Mouse (Mus musculus) embryo, embryonic 10.5 days (tissue): Measurements from ENCODE around the gene Myo10.

Source experiments
- DNase-seq: peaks from one replicate; pipeline ENCODE4 v3.0.0-alpha.2; 2015; ENCODE audit warnings: low spot score

Myo10 gene

DNA sequence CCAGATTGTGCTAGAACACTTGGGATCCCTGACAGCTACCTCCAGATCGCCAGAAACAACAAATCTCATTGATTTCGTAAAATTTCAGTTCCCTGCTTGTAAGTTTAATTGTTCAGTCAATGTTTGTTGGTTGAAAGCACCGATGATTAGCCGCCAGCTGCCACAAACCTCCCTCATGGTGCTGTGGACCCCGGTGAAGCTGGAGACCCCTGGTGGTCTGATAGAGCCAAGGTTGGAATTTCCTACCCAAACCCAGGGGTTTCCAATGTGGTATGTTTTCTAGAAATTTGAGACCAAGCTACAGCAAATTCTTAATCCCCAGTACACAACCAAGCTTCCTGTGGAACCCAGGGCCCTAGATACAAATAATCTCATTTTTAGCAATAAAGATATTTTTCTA is 179.4 kb downstream of the Myo10 start:
- no peak for DNase-seq

DNA sequence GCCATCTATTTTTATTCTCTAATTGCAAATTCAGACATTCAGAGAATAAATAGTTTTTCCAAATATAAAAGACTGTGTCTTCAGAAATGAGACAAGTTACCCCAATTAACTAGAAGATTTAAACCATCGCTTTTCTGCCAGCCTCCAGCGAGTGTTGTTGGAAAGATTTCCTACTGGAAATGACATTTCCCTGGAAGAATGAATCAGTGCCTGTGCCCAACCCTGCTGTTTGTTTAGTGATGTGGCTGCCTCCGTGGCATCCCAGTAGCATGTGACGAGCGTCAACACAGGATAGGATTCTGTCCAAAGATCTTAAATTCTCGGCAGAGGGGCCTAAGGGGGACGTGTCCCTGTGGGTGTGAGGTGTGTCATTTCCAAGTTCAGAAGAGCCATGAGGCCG is 179.9 kb downstream of the Myo10 start:
- no peak for DNase-seq

DNA sequence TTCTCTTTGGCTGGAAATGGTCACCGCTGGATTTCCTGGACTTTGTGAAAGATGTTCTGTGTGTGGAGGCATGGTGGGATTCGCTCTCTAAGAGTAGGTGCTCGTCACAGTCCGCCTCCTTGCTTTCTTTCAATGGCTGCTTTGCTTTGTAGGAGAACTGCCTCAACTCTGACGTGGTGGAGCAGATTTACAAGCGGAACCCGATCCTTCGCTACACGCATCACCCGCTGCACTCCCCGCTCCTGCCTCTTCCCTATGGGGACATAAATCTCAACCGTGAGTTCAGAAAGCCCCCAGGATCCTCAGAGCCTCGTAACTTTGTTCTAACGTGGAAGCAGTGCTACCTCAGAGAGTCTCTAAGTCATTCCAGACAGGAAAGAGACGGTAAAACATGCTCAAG is 180.8 kb downstream of the Myo10 start:
- DNase-seq: peak; percentile 27

DNA sequence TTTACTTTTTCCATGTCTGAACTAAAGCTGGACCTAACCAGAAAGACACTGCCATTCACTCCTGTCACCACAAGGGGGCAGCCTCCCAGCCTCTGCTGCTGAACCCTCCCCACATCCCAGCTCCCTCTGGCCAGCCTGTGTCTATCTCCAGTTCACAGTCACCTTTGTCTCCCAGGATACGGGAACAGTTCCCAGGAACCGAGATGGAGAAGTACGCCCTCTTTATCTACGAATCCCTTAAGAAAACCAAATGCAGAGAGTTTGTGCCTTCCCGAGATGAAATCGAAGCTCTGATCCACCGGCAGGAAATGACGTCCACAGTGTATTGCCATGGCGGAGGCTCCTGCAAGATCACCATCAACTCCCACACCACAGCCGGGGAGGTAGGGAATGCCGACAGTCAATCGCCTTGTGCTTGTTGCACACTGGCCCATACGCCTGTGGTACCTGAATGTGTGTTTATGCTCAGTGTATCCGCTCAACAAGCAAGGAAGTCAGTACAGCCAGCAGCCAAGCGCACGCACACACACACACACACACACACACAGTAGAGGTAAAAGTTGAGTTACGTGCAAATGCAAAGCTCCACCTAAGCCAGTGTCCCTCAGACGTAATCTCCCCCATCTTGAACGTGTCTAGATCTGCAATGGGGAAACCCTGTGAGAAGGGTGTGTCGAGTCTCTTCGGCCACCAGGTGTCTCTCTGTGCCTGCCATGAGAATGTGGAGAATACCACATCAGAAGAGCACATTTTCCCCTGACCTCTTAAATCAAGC is 183.2 kb downstream of the Myo10 start:
- DNase-seq: peak; percentile 73

DNA sequence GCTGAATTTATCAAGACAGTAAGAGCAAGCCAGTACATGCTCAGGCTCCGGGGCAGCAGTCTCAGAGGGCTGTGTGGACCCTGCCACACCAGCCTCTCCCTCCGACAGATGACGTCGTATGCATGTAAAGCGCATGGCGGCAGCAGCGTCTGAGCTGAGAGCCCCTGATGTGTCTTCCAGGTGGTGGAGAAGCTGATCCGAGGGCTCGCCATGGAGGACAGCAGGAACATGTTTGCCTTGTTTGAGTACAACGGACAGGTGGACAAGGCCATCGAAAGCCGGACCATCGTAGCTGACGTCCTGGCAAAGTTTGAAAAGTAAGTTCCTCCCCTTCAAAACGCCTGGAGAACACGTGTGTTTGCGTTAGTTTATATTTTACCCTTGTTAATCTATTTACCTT is 184.0 kb downstream of the Myo10 start:
- no peak for DNase-seq

DNA sequence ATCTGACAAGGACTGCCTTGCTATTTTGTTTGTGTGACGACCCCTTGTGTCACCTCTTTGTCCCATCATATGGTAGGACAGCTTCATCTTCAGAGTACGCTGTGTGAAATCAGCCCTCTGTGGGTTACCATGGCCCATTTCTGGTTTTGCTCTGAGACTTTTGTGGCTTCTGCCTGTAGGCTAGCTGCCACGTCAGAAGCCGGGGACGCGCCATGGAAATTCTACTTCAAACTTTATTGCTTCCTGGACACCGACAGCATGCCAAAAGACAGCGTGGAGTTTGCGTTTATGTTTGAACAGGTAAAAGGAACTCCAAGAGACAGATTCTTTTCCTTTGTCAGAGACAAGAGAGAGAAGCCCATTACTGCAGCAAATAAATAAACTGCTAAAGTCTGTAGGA is 184.6 kb downstream of the Myo10 start:
- no peak for DNase-seq

DNA sequence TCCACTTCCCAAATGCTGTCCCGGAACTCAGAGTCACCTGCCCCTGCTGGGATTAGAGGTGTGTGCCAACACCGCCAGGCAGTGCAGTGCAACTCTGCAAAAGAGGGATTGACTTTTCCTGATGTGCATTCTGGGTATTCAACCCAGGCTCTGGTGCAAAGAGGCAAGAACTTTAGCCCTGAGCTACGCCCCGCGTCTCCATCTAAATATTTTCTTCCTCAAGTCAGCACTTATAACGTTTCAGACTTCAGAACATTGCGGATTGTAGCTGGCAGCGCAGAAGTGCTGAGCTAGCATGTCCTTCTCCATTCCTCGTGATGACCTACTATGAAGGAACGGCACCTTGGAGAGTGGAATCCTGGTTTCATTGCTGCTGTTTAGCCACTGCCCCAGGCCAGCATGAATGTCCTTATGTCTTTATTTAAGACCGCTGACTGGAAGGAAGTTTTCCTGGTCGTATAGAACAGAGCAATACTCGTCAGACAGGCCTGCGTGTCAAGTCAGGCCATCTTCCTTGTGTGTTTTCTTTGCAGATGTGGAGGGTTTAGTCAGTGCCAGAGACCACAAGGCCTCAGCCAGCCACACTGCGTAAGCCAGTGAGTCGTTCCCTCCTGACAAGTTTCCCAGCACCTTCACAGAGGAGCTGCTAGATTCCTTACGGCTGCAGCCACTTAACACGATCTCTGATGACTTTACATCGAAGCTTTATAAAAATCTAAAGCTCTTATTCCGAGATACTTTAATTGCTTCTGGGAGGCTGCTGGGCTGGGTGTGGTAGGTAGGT is 186.5 kb downstream of the Myo10 start:
- no peak for DNase-seq

DNA sequence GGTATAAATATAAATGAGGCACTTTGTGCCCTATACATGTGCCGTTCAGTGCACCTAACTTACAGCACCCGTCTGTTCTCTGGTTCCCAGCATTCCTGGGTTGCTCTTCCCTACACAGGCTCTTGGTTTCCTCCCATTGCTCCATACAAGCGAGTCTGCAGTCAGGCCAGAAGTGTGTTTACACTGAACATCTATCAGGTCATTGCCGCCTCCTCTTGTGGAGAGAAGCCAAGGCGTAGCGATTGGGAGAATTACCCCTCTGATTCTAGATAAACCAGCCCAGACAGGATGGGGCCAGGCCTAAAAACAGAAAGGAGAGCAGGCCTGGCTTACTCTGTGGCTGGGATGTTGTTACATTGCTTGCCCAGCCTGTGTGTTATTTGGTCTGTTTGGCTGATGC is 187.3 kb downstream of the Myo10 start:
- DNase-seq: no peak

DNA sequence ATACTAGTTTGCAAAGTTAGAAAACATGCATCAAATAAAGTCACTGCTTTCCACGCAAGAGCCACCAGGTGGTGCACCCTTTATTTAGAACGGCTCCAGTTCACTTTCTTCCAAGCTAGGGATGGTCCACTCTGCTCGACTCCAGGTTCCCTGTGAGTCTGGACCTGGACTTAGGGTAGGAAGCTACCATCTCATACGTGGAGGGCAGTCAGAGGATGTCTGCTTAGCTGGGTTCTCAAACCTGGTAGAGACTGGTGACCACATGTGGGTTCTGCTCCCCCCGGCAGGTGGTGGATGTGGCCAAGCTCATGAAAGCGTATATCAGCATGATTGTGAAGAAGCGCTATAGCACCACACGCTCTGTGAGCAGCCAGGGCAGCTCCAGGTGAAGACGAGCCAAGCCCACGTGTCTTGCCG is 189.5 kb downstream of the Myo10 start:
- no peak for DNase-seq

DNA sequence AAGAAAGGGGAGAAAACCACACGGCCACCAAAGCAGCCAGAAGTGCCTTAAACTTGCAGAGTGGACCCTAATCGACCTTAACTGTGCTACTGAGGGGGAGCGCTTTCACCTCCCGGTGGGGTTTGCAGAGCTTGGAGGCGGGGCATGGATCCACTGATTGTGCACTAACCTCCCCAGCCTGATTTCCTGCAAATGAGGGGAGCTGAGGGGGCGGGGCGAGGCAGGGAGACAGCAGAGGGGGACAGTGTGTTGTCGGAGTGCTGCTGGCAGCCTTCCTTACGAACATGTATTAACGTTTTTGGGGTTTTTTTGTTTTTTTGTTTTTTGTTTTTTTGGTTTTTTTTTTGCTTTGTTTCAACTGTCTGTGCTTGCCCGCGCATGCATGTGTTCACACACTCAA is 190.2 kb downstream of the Myo10 start:
- DNase-seq: no peak

DNA sequence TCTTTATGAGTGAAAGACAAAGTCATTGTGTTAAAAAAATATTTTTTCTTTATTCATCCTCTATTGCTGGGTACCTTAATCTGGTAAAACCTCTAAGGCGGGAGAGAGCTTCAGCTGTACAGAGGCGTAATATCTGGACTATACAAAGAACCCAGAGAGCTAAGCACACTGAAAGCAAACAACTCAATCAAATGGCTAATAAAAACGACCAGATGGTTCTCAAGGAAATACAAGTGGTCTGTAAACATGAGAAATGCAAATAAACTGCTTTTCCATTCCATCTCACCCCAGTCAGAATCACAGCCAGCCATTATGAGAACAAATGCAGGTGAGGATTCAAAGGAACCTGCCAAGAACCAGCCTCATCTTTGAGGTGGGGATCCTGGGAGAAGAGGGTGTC is 192.2 kb downstream of the Myo10 start:
- no peak for DNase-seq

DNA sequence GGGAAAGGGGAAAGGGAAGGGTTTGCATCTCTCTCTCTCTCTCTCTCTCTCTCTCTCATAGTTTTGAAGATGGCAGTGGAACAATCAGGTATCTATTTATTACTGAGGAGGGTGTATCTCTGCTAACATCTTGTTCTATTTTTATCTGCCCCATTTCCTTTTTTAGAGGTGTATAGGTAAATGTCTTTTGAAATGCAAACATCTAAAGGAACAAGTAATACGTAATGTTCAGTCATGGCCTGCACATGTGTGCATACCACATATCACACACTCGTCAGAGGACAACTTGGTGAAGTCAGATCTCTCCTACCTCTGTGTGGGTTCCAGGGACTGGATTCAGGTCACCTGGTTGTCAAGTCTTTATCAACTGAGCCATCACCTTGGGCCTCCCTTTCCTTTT is 194.9 kb downstream of the Myo10 start:
- no peak for DNase-seq

DNA sequence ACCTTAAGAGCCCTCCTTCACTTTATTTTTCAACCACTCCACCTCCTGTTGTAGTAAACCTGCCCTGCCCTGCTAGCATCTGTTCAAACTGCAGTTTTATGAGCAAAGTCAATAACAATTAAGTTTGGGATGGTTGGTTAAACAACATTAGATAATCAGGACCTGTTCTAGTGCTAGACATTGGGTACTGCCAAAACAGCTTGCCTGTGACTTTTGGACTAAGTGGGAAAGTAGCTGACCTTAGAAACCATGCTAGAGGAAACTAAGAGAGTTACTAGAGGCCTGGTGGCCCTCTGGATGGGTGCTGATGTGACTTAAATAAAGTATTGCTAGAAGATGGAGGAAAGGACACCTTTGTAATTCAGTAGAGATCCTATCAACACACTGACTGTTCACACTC is 199.7 kb downstream of the Myo10 start:
- no peak for DNase-seq

DNA sequence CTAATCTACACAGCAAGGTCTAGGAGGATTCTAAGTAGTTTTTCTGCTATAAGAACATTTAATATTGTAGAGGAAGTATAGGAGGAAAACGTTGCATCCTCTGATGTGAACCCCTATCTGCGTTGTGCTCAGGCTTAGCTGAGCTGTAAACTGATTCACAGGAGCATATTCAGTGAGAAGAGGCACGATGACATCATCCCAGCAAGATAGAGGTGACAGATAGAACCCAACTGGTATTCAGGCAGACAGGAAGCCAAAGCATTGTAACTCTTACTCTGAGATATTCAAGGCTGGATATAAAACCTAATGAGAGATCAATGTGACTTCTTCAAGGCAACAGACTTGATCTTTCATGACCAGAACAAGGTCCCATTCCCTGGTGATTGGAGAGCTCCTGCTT is 200.3 kb downstream of the Myo10 start:
- no peak for DNase-seq

DNA sequence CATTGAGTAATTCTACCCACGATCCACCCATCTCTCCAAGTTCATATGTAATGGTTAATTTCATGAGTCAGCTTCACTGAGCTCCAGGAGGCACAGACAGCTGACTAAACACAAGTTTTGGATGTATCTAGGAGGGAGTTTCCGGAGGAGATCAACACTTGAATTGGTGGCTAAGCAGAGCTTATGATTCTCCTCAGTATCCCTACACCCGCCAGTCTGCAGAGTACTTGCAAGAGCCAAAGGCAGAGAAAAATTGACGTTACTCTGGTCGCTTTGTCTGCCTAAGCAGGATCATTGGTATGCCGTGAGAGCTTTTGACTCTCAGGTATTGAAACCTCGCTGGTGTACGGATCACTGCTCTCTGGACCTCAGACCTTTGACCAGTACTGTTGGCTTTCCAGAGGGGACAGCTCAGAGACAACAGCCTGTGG is 204.2 kb downstream of the Myo10 start:
- DNase-seq: no peak

DNA sequence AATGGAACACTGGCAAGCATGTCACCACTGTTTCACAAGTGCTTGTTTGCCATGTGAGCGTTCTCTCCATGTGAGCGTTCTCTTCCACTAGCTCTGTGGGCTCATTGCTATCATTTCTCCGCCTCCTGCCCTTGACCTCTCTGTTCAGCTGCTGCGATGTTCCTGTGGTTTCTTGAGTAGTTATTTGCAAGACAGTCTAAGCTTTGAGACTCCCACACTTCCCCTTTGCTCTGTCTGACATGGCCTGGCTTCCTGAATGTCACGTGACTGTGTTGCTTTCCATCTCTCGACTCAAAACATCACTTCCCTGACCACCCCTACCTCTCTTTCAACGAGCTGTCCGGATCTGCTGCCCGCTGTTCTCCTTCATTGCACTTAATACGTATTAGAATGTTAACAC is 206.1 kb downstream of the Myo10 start:
- no peak for DNase-seq

DNA sequence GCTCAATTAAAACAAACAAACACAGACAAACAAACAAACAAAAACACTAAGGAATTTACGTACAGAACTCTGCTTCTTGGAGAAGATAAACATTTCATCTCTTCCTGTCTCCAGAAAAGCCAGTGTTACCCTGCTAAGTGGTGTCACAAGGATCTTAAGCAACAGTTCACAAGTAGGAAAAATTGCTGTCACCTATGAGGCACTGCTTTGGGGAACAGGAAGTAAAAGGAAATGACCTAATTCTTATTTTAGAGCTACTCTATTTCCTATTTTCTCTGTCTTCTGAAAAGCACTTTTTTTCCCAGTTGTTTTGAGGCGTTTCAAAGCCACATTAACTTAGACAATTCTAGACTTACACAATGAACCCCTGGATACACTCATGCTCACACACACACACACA is 208.1 kb downstream of the Myo10 start:
- no peak for DNase-seq

DNA sequence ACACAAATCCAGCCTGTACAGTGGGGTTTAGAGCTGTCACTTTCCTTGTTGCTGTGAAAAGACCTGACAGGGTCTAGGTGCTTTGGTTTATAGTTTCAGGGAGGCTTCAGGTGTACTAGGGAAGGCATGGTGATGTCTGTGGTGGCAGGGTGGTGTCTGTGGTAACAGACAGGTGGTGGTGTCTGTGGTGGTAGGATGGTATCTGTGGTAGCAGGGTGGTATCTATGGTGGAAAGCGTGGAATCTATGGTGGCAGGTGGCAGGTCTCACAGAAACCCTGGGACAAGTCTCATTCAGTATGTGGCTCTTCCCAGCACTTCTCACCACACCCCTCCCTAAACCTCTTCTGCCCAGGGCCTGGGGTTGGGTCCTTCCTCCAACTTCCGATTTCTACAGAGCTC is 212.0 kb downstream of the Myo10 start:
- DNase-seq: no peak

DNA sequence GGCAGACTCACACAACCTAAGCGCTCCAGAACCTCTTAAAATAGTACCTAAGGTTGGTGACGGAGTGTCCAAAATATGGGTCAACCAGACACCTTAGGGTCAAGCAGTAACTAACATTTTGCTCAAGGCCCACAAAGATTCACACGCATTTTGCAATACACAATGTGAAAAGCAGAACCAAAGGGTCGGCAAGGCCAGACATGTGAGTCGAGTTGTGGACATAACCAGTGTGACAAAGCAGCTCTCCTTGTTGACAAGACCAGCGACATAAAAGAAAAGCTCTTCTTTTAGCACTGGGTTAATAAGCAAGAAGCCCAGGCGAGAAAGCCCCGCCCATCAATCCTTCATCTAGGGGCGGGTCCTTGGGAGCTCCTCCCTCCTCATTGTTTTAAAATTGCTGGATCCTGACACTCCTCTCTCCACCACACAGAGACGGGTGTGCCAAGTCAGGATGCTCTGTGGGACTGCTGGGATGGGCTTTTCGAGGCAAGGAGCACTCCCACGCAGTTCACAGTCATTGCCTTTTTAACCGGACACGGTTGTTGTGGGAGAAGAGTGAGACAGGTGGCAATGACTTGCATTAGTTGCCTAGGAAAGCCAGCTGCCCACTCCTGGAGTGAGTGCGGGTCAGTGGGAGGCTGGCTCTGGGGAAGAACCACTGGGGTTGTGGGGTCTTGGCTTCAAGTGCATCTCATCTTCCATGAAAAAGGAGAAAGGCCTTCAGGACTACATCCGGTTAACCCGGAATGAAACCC is 212.8 kb downstream of the Myo10 start:
- DNase-seq: no peak

DNA sequence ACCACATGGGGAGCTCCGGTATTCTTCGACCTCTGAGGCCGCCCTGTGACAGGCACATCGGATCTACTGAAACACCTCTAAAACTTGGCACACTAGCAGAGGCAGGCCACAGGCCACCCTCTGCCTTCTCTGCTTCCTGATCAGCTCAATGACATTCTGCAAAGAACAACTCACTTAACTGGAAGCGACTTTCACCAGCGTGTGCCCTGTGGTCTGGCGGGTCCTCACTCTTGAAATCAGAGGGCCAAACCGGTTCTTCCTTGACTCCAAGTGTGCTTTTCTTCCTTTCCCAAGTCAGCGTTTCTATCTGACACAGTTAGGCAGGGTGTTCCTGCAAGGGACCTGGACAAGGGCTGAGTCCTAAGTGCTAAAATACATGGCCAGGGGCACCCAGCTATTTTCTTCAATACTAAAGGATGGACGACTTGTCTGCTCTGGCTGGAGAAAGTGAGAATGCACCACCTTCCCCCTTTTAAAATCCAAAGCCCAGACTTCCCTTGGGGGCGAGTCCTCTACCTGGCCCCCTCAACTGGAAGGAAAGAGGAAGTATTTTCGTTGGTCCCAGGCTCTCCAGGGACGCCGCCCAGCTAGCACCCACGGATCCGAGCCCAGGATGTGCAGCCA is 220.2 kb downstream of the Myo10 start:
- peak; percentile 19 for DNase-seq

DNA sequence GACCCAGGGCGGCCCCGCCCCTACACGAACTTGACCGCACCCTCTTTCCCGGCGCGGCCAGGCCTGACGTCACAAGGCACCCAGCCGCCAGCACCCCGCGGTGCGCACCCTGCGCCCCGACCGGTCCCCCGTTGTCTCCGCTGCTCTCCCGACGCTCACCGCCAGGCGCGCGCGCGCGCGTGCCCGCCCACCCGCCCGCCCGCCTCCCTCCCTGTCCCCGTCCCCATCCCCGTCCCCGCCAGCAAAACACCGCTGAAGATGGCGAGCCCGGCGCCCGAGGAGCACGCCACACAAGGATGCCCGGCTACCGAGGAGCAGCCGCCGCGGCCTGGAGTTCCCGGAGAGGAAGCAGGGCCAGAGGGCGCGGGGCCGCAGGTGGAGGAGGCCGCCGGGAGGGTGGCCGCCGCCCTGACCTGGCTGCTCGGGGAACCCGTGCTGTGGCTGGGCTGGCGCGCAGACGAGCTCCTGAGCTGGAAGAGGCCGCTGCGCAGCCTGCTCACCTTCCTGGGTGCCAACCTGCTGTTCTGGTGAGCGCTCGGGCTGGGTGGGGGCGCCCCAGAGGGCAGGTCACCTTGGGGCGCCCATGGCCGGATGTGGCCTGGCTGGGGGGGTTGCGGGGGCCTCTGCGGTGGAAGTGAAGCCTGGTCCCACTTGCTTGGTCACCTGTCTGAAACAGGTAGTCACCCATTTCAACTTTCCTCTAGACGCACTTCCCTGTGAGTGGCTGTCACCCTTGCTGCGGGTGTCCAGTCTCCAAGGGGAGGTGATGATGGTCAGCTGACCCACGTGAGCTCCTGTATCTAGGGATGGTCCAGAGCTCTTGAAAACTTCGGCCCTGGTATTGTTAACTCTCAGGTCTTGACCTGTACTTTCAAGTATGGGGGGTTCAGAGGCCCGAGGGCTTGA is 221.0 kb downstream of the Myo10 start, which contains the start of gene Retreg1:
Gene Retreg1, plus strand, starts transcription at position 95 of the 906 bp plus-strand sequence.
- peak; percentile 49 for DNase-seq
